Mouse (Mus musculus) kidney, postnatal 0 days (tissue): Measurements from ENCODE around the gene Mtpn. TPM values are rescaled to one million over a fixed set of nuclear protein-coding genes. Genes with fewer than 3 reads are reported as not detected.

Experiments
- ATAC-seq: fragments of 200-750 bp; cut with Nextera tagmentation; replicated peaks from 2 replicates; pipeline ENCODE4 v1.8.0; 2017; ENCODE audit warnings: low read depth, moderate number of reproducible peaks, moderate TSS enrichment, moderate library complexity; ENCODE audit not compliant: low FRiP score
- DNase-seq: peaks from one replicate; pipeline ENCODE4 v3.0.0-alpha.2; 2016; ENCODE audit warnings: low spot score
- H3K27ac ChIP-seq: fragments of 300-500 bp; sonication (generic); 2 replicates; pipeline ENCODE4 v1.5.1; 2014; ENCODE audit warnings: mild to moderate bottlenecking
- H3K27me3 ChIP-seq: fragments of 300-500 bp; sonication (generic); 2 replicates; pipeline ENCODE4 v1.6.1; 2014; ENCODE audit warnings: low read length, mixed read lengths; ENCODE audit not compliant: insufficient read depth
- H3K36me3 ChIP-seq: fragments of 300-500 bp; sonication (generic); 2 replicates; pipeline ENCODE4 v1.6.1; 2014; ENCODE audit warnings: low read length, mixed read lengths; ENCODE audit not compliant: insufficient read depth
- H3K4me1 ChIP-seq: fragments of 300-500 bp; sonication (generic); replicated peaks from 2 replicates; pipeline ENCODE4 v1.6.1; 2014; ENCODE audit warnings: antibody characterized with exemption, low read length, mixed read lengths; ENCODE audit not compliant: insufficient read depth
- H3K4me2 ChIP-seq: fragments of 300-500 bp; sonication (generic); 2 replicates; pipeline ENCODE4 v1.6.1; 2014; ENCODE audit warnings: mild to moderate bottlenecking, low read length, moderate library complexity, mixed read lengths
- H3K4me3 ChIP-seq: fragments of 300-500 bp; sonication (generic); replicated peaks from 2 replicates; pipeline ENCODE4 v1.5.1; 2014; ENCODE audit warnings: low read depth, low read length
- H3K9ac ChIP-seq: fragments of 300-500 bp; sonication (generic); 2 replicates; pipeline ENCODE4 v1.6.1; 2014; ENCODE audit warnings: low read depth, low read length
- H3K9me3 ChIP-seq: fragments of 300-500 bp; sonication (generic); replicated peaks from 2 replicates; pipeline ENCODE4 v1.6.1; 2016; ENCODE audit warnings: low read length, inconsistent platforms, mixed read lengths
- CTCF ChIP-seq: IDR thresholded peaks from 2 replicates; pipeline ENCODE4 v1.5.1; 2016; ENCODE audit warnings: antibody characterized with exemption, low read depth, mild to moderate bottlenecking, moderate library complexity
- WGBS: fragments of 180-500 bp; shearing (Covaris S2); extraction: QIAGEN DNeasy Blood & Tissue Kit; methylation state at CpG from one replicate; pipeline ENCODE4 v1.1.7; 2014; 5-methylcytosine and 5-hydroxymethylcytosine counted together
- polyA plus RNA-seq: library from polyadenylated mRNA; unstranded; fragments of >200 nt; fragmentation: Nextera tagmentation; extraction: Ambion mirVana; gene quantifications from 2 replicates; pipeline ENCODE4 v1.2.1, GENCODE M21; 2015

The Mtpn gene
- polyA plus RNA-seq, 1 experiment from 2014 or later: 81.3 TPM

DNA sequence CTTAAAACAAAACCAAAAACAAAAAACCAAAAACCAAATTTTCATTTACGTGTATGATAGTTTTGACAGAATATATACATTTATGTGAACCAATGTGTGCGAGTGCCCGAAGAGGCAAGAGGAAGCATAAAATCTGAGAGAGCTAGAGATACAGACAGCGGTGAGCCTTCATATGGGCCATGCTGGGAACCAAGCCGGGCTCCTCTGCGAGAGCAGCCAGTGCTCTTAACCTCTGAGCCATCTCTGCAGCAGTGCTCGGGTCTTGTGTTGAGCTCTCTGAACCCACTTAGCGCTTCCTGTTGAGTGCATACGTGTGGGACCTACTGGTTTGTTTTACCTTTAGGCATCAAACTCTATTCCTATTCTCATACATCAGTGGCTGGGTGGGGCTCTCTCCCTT lies 689 bp upstream of the Mtpn start:
- no peaks in the 10 kb centered on the region for H3K36me3 ChIP-seq
- no peak overlapping the region for H3K4me3 ChIP-seq
- ATAC-seq (no peak), DNase-seq (no peak)
- no peaks in the 10 kb centered on the region for H3K9me3 ChIP-seq
- no peak overlapping the region for H3K27ac ChIP-seq
- H3K4me2 ChIP-seq: no peak overlapping the region
- no peaks in the 10 kb centered on the region for H3K4me1 ChIP-seq
- H3K9ac ChIP-seq: no peak overlapping the region
- H3K27me3 ChIP-seq: no peaks in the 10 kb centered on the region
- 97% methylated on average over 9 of the region's 9 CpGs for WGBS
- no peak for TF ChIP-seq CTCF

DNA sequence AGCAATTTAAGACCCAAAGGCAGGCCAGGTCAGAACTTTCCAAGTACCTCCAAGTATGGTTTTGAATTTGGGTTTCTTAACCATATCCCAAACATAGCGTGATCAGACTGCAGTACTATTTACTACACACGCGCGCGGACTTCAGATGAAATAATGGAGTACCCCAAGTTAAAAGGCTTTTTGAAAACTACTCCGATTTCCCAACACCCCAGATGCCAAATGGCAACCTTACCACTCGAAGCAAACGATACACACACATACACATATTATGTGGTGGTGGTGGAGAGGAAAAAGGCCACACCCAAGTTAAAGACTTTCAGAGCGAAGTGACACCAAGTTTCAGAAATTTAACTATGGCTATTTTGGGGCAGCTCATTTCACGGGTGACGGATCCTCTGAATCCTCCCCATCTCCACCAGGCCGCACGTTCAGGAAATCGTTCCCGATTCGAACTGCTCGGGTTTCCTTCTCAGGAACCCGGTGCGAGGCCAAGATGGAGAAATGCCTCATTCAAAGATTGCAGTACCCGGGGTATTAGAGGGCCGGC lies 858 bp downstream of the Mtpn start:
- Histone ChIP-seq H3K27ac (peak overlapping the region; percentile 83), H3K4me2 (peak overlapping the region; percentile 79), H3K9ac (peak overlapping the region; percentile 96), H3K36me3 (no peaks in the 10 kb centered on the region), H3K9me3 (no peaks in the 10 kb centered on the region), H3K4me1 (no peaks in the 10 kb centered on the region), H3K27me3 (no peaks in the 10 kb centered on the region), H3K4me3 (peak overlapping the region; percentile 98)
- TF ChIP-seq CTCF: no peak
- peak; percentile 34 for DNase-seq
- 2% methylated on average over 21 of the region's 21 CpGs for WGBS
- ATAC-seq: no peak

DNA sequence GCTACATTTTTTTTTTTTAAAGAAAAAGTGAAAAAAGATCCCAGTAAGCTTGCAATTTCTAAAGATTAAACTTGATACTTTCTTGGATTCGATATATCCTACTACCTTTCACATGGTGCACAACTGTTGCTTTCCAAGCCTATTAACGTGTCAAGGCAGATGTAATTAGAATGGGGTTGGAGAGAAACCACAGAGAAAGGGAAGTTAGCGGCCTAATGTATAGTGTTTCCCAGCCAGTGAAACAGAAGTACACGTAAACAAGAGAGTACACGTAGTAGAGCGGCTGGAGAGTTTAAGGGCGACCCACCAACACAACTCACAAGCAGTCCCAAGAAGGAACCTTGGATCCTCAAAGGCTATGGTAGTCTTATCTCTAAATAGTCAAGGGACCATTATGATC lies 3.7 kb downstream of the Mtpn start:
- H3K4me3 ChIP-seq: no peak overlapping the region
- DNase-seq (no peak), ATAC-seq (no peak)
- WGBS: 66% methylated on average over 7 of the region's 7 CpGs
- no peak for TF ChIP-seq CTCF
- H3K4me2 ChIP-seq: no peak overlapping the region
- H3K27me3 ChIP-seq: no peaks in the 10 kb centered on the region
- H3K4me1 ChIP-seq: no peaks in the 10 kb centered on the region
- H3K9ac ChIP-seq: no peak overlapping the region
- H3K27ac ChIP-seq: no peak overlapping the region
- H3K36me3 ChIP-seq: no peaks in the 10 kb centered on the region
- no peaks in the 10 kb centered on the region for H3K9me3 ChIP-seq

DNA sequence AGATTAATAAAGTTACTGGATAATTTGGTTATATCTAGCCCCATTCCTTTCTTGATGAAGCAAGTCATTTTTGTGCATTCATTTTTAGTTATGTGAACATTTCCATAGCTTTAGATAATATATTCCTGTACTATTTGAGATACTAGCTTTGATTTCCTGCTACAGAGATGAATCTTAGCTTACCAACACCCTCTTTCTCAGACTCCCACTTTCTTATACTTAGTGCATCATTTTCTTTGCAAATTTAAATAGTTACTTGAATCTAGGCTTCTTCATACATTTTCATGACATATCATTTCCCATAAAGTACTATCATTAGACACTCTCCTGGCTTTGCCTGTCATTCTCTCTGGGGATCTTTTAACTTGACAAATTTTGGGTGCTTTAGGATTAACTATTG lies 26.3 kb downstream of the Mtpn start:
- ATAC-seq: no peak
- peaks cover 8% of the 10 kb centered on the region; the same call in 1 of the 2 replicates for H3K36me3 ChIP-seq
- no peaks in the 10 kb centered on the region for H3K4me1 ChIP-seq
- H3K4me2 ChIP-seq: no peak overlapping the region
- H3K9ac ChIP-seq: no peak overlapping the region
- no peak overlapping the region for H3K27ac ChIP-seq
- no peak overlapping the region for H3K4me3 ChIP-seq
- H3K27me3 ChIP-seq: no peaks in the 10 kb centered on the region
- DNase-seq: no peak
- TF ChIP-seq CTCF: no peak
- H3K9me3 ChIP-seq: no peaks in the 10 kb centered on the region

DNA sequence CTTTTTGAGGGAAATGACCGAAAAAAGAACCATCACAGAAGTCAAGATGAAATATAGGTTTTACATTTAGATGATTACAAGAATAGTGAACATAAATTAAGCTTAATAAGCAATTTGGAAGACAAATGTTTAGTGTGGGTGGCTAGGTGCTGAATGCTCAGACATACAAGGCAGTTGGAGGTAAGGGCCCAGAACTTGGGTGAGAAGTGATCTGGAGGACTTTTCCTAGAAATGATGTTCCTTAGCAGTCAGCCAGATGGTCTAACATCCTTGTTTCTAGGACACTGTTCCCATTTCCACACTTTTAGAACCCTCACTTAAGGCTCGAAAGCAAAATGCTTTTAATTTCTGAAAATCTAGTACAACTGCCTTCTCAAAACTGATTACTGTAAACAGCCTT lies 34.9 kb downstream of the Mtpn start:
- TF ChIP-seq CTCF: no peak
- Histone ChIP-seq H3K4me1 (no peaks in the 10 kb centered on the region), H3K4me3 (no peak overlapping the region), H3K9me3 (no peaks in the 10 kb centered on the region), H3K27ac (no peak overlapping the region), H3K27me3 (no peaks in the 10 kb centered on the region), H3K4me2 (no peak overlapping the region), H3K9ac (no peak overlapping the region), H3K36me3 (no peaks in the 10 kb centered on the region)
- DNase-seq: no peak
- 88% methylated on average over 2 of the region's 2 CpGs for WGBS
- no peak for ATAC-seq

DNA sequence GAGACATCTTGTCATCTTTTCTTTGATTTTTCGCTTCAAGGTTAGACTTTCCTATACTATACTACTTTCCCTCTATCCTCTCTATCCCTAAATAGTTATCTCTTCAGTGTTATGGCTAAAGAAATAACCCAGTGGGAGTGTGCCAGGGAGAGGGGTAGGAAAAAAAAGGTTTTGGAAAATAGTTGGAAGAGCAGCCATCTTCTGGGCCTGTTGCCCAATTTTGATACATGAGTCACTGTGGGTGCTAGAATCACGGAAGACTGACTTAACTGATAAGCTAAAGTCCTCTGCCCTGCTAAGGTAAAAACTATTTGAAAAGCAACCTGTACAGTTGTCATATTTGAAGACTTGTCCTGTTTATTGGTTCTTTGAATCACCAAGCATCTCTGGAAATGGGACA lies 36.8 kb downstream of the Mtpn start:
- no peak for TF ChIP-seq CTCF
- no peak overlapping the region for H3K27ac ChIP-seq
- no peak overlapping the region for H3K4me2 ChIP-seq
- H3K4me3 ChIP-seq: no peak overlapping the region
- H3K9ac ChIP-seq: no peak overlapping the region
- no peaks in the 10 kb centered on the region for H3K27me3 ChIP-seq
- no peaks in the 10 kb centered on the region for H3K4me1 ChIP-seq
- H3K36me3 ChIP-seq: no peaks in the 10 kb centered on the region
- ATAC-seq (no peak), DNase-seq (no peak)
- H3K9me3 ChIP-seq: no peaks in the 10 kb centered on the region
- WGBS: 94% methylated on average over 2 of the region's 2 CpGs
